Mouse (Mus musculus) left cerebral cortex, adult 9 months (tissue): Measurements from ENCODE around the gene Zfp36l1.

ENCODE experiments used
- DNase-seq, 2 experiments: peaks; one replicate each; pipeline ENCODE4 v3.0.0; 2022; ENCODE audit warnings: low spot score in 2 of 2

Gene Zfp36l1

DNA sequence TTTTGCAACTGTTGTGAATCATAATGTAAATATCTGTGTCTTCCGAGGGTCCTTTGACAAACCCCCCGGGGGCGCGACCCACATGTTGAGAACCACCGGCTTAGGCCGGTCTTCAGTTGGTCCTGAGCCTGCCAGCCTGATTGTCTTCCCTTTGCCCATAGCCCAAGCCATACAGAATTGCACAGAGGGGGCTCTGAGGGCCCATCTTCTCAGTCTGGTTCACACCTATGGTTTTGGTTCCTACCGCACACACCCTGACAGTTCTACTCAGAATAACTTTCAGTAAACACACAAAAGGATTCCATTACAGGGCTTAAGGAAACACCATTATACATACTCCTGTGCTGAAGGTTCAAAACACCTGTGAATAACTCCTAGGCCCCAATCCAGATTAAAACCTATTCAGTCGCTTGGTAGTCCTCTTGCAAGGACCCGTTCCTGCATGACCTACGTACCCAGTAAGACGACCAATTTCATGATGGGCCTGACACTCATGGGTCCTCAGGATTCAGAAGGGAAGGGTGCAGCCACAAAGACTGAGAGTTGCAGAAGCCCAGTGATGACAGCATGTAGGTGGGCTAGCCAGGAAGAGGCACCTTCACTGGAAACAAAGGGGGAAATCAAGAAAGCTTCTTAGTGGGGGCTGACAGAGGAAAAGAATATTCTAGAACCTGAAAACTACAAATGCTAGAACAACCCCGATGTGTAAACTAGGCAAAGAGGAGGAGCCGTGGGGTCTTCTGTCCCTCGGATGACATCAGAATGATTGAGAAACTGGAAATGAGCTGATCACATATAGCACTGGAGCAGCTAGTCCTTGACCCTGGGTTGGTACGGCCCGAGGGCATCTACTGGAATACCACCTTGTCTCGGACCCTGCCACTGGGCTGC lies 18.8 kb upstream of the Zfp36l1 start:
- no peak for DNase-seq

DNA sequence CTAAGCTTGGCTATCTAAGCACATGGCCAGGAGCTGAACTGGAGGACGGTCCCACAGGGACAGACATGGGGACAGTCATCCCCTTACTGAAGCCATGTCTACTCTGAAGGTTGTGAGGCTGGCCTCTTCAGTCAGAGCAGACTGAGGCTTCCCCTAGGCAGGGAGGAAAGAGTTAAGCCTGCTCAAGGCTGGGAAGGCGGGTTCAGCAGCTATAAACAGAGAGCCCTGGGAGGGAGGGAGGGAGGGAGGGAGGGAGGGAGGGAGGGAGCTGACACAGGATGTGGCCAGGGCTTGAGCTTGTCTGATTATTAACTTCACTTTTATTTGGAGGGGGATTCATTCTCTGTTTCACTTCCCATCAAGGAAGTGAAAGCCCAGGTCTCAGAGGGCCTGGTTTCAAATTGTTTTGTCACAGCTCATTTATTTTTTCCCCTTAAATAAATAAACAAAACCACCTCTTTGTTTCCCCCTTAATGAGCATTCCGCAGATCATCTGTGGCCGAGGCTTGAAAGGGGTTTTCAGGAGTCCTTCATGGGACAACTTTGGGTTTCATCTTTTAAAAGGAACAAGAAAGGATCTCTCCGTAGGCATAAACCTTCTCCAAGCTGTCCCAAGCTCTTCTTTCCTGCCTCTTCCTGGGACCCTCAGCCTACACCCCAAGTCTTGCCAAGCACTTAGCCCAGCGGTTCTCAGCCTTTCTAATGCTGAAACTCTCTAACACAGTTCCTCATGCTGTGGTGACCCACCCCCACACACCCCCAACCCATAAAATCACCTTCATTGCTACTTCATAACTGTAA lies 17.9 kb upstream of the Zfp36l1 start:
- no peak for DNase-seq

DNA sequence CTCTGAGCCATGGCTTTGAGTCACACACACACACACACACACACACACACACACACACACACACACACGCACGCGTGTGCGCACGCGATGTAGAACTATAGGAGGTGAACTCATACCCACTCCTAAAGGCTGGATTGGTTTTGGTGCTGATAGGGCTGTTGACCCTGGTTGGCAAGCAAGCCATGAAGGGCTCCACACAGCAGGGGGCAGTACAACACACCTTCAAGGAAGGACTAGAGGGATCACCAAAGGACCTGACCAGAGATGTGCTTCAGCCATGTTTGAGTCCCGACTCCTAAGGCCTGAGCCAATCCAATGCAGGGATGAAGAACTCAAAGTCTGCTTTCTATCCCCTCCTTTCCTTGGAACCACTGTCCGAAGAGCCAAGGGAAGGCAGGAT lies 16.7 kb upstream of the Zfp36l1 start:
- DNase-seq = peak in 1 of 2 experiments; percentile 28

DNA sequence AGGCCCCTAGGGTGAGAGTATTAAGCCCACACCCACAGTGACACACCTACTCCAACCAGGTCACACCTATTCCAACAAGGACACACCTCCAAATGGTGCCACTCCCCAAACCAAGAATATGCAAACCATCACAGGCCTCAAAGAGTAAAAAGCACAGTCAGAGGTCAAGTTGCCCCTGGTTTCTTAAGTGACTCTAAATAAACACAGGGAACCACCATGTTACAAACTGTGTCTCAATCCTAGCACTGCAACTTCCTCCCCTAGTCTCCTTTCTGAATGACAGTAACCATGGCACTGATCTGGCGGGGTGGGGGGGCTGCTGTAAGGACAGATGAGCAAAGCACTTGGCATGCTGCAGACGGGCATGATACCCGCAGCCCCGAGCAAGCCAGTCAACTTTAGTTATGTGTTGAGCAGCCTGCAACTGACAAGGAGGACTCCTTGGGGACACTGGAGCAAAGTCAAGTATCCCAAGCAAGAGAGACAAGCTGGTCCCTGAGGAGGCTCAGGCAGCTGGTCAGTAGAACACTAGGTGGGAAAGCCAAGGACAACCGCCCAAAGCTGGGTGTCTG lies 14.5 kb upstream of the Zfp36l1 start:
- no peak for DNase-seq

DNA sequence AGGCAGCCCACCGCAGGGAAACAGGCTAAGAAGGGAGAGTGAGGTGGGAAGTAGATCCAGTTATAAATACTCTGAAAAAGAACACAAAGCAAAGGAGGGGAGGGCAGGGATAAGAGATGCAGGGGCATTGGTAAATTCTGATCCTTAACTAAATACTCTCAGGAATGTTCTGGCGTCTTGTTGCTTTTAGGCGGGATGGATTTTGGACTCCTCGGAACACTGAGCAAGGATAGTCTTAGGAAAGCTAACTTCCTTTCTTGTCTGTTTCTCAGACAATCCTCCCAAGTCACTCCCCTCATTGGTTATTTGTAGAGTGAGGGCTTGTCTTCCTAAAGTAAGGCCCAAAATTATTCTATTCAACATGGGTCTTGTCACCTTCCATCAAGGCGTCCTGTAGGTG lies 12.5 kb upstream of the Zfp36l1 start:
- DNase-seq = no peak

DNA sequence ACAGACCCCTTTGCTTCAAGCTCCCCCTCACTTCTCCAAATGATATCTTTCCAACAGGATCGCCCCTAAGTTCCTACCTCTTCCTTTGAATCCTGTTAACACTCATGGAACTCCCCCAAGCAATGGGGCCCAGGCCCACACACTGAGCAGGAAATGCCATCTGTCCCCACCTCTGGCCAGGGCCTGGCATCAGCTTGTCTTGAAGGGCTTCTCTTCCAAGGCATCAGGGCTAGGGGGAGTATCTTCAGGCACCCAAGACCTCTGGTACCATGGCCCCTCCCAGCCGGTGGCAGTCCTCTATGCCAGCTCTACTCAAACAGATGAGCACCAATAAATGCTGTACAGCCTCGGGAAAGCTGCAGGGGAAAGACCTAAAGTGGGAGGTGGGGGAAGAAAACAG lies 11.9 kb upstream of the Zfp36l1 start:
- DNase-seq = no peak

DNA sequence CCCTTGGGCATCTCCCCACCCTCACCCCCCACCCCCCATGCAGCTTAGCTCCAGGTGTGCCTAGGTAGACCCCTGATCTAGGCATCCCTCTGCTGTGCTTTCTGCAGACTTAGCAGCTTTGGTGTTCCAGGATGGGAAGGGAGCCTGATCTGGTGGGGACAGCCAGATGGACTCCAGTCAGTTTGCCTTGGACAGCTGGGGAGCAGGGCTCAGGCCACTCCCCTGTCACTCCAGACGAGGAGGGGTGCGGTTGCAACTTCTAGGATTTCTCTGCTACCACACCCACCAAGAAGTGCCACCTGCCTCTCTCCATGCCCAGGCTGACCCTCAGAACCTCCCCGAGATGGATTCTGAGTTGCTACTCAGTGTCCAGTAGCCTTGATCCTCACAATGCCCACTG lies 11.4 kb upstream of the Zfp36l1 start:
- no peak for DNase-seq

DNA sequence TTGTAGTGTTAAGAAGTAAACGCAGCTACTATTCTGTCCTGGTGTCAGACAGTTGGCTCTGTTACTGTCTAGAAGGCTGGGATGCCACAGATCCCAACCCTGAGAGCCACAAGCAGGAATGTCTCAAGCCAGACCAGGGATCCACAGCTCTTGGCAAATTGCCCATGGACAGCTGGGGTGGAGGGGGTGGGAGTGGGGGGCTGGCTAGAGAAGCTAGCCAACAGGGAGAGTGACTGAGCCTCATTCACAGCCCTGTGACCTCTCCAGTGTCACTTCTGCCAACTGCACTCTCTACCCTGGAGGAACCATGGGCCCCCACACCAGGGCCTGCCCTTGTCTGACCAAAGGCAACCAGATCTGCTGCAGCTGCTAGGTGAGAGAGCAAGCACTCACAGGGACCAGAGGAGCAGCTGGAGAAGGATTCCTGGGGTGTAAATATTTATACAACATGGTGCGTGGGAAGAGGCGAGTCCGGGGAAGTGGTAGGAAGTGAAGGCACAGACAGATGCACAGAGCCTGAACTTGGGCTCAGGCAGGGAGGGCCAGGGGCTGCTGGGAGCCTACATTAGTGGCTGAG lies 10.5 kb upstream of the Zfp36l1 start:
- DNase-seq = no peak

DNA sequence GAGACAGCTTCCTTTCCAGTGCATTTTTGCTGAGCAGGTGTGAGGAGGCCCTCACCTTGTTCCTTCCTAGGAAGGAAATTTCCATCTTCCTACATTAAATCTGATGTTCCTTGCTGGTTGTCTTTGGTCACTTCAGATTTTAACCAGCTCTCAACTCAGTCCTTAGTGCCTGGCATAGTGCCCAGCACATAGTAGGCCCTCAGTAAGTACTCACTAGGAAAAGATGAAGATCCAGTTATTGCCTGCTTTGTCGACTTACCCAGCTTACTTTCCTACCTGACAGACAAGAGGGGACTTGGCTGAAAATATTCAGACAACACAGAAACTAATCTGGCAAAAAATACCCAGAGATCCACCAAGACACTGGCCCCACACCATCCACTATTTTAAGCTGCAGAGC lies 8.6 kb upstream of the Zfp36l1 start:
- no peak for DNase-seq

DNA sequence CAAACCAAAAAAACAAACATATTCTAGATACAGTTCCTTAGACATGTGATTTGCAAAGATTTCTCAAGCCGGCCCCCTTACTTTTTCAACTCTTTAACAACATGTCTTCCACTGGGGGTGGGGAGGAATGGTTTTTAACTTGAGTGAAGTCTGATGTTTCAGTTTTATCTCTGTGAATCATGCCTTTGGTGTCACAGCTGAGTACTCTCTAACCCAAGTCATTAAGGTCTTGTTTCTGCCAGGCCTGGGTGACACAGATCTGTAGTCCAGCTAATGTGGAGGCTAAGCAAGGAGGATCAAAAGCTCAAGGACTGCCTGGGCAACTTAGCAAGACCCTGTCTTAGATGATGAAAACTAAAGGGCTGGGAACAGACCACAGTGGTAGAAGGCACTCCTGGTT lies 5.8 kb upstream of the Zfp36l1 start:
- no peak for DNase-seq

DNA sequence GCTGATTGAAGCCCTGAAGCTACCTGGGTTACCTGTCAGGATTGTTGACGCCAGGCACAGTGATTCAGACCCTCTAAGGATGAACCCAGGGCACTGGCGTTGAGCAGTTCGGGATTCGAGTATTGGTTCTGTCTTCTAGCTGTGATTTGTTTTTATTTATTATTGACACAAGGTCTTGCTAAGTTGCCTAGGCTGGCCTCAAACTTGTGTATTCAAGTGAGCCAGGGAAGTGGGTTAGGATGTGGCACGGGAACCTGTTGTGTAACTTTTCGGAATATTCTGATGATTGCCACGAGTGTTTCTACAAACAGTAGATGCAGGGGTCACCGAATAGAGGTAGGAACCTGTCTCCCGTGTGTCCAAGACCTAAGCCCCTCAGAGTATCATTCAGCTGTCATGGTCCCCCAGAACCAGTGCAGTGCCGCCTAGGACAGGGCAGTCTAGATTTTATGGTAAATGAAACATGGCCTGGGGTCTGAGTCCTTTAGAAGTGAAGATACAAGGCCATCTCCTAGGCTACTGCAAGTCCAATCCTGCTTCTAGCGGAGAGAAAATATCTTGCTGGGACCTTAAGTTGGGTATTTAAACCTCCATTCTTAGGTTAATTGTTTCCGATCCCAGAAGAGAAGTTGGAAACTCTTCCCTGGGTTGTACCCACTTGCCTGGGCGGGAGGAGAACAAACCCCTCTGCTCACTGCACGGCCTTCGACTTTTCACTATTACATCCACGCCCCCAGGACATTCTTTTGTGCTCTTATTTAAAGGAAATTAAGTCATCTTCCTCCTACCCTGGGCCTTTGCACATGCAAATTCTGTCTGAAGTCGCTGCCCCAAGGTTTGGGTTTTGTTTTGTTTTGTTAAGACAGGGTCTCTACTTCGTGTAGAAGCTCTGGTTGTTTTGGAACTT lies 3.6 kb upstream of the Zfp36l1 start:
- no peak for DNase-seq

DNA sequence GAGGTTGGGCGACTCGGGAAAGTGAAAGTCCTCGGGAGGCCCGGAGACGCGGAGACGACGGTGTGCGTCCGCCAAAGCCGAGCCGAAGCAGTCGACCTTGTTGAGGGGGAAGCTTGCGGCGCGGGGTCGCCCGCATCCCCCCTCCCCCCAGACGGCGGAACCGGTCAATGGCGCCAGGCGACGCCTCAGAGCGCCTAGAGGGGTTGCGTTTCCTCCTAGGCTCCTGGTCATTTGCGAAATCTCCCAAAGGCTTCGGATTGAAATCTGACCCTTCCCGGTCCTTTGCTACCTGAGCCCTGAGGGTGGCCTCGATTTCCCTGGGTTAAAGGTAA lies 3.0 kb upstream of the Zfp36l1 start:
- DNase-seq = peak in 1 of 2 experiments; percentile 34

DNA sequence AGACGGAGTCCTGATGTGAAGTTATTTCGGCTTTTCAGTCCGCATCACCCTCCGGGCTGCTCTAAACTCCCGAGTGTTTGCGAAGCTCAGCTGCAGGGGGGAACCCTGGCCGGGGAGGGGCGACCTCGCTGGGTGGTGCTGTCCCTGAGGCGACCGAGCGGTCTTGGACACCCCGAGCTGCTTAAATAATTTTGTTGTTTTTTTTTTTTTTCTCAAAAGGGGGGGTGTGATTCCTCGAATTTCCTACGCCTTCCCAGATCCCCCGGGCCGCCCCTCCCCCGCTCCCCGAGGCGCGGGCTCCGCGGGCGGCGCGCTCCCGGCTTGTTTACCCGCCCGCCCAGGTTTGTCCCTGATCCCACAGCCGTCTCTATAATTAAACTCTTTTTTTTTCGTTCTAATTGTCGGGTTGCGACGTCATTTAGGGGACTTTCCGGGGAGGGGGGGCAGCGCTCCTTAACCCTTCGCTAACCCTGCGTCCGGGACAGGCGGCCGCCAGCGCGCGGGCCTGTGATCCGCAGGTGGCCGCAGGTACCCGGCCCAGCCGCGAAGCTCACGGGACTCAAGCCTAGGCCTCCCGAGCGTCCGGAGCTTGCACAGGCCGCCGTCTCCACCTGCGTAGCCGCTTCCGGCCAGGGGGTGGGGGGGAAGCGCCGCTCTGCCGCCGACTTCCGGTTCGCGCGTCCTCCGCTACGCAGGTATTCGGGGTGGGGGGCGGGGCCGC lies 2.5 kb upstream of the Zfp36l1 start:
- DNase-seq = peak in 1 of 2 experiments; percentile 73

DNA sequence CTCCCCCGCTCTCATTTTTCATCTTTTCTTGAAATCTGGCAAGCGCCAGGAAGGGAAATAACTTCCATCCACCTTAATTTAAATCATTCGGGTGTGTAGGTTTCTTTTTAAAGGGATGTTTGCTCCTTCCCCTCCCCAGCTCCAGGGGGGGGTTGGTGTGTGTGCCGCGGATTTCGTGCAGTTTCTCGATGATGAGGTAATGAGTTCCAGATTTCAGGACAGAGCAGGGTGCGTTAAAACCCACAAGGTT lies 2.0 kb upstream of the Zfp36l1 start:
- no peak for DNase-seq

DNA sequence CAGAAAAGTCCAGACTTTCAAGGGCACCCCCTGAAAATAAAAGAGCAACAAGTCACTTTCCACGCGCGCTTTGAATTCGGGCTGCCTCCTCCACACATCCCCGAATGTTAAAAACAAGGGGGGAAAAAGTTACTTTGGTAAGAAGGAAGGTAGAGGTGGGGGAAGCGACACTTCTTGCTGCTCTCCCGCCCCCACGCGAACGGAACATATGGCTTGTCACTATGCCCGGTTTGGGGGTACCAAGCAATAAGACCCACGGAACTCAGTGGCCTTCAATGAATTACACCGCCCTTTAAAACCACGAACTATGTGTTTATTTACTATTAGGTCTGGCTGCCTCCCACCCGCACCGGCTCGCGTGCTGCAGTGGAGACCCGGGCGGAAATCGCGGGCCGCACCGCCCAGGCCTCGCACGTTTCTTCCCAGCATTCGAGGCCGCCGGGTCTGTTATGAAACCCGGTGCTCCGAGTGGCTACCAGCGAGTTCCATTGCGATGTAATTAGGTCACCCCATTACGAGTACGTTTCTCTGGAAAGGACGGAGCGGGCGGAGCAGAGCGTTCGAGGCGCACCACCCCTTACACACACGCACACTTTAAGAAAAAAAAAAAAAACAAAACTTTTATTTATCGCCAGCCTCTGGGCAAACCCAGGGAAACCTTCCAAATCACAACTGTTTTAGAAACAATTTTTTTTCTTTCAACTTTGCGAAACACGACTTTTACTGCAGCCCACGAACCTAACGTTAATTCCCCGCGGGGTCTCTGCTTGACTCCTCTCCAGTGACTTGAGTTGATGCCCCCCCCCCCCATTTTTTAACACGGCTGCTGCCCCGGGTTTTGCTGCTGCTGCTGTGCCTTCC lies 1.4 kb upstream of the Zfp36l1 start:
- DNase-seq = peak in 1 of 2 experiments; percentile 48

DNA sequence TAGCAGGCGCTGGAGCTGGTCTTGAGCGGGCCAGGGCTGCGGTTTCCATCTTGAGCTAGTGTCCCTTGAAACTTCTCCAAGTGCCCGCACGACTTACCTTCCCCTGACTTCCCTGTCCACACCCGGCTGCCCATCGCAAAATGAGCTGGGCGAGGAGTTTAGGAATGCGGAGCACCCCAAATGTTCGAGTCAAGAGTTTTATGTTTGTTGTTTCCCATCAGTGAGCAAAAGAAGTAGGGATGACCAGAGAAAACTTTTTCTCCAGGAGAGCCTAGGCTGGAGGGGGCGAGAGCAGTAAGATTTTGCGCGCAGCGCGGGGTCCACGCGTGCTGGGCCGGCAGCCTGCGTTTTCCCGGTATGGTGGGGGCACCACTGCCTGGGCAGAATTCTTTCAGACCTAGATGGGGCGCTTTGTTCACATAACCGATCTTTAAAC lies 791 bp upstream of the Zfp36l1 start:
- no peak for DNase-seq

DNA sequence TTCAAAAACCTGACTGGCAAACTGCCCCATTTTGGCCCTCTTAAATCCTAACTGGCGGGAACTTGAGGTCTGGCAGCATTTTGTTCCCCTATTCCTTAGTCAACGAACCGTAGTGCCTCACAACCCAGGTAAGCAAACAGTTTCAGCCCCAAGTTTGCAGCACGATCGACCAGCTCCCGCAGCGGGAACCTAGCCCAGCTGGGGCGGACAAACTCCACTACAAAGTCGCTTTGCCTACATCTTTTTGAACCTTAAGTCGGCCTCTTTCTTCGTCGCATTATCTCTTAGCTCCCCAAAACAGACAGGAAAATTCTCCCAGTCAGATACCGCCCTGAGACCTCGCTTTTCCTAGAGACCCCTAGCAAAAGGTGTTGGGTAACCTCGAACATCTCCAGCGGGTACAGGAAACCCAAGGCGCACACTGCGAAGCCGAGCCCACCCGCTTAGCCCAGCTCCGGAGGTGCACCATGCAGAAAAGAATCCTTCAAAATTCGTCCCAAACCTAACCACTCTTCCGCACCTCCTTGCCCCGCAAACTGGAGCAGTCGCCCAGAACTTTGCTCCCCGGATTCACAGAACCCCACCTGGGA lies 647 bp downstream of the Zfp36l1 start:
- DNase-seq = no peak

DNA sequence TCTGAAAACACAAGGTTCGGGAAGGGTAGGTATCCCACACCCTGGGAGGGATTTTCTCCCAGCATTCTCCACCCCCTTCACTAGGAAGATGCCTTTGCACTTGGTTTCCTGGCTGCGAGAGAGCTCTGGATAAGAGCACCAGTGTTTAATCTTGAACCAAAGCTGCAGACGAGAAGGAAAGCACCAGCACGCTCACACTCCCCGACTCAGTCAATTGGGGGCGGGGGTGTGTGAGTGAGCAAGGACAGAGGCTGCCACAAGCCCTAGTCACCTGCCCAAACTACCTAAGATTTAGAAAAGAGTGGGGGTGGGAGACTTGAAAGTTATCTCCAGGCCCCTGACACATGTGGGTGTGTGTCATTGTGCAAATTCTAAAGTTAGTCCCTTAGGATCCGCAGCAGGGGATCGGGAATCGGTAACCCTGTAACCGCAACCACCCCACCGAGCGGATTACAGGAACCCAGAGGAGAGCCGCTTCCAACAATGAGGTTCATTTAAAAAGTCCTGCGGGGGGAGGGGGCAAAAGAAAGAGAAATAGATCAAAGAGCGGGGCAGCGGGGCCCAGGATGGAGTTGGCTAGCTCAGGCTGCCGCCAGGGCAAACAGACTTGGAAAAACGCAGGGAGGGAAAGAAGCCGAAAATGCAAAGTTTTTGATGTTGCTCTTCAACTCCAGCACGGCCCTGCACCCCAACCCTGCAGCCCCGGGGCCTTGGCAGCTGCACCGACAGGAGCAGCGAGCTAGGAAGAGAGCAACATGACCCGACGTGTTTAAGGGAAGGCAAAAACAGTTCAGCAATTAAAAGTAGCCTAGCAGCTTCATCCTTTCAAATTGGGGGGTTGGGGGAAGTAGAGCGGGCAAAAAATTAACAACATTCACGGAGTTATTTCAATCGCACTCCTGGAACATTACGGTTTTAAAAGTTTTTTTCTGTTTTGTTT lies 1.4 kb downstream of the Zfp36l1 start:
- DNase-seq = no peak

DNA sequence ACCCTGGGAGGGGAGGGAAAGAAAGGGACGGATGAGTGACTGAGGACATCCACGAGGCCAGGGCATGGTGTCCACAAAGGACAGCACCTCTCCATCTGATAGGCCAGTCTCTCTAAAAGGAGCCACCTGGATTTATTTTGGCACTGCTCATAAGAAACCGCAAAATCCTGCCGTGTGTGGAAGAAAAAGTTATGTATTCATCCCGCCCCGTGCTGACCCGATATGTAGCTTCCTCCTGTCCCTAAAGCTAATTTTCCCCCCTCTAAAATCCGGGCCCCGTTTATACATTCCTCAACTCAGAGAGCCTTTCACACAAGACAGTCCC lies 2.3 kb downstream of the Zfp36l1 start:
- DNase-seq = no peak
